Mouse (Mus musculus) liver, adult 2 months (tissue): ENCODE measurements at regions not wholly inside any gene's neighbourhood (a gene's known extent, or its start where the extent isn't known, plus 50 kb on each side); places are given as distances from the start of the nearest gene placed in this dataset.

Experiments used
- CTCF ChIP-seq: fragments of 200-500 bp; IDR thresholded peaks from 2 replicates; pipeline ENCODE4 v1.5.1; 2011; ENCODE audit warnings: low read depth, low read length, control low read depth
- POLR2A ChIP-seq: fragments of 200-500 bp; IDR thresholded peaks from 2 replicates; pipeline ENCODE4 v1.6.1; 2011; ENCODE audit warnings: low read length, control low read depth; ENCODE audit not compliant: insufficient read depth; ENCODE audit errors: extremely low read depth

DNA sequence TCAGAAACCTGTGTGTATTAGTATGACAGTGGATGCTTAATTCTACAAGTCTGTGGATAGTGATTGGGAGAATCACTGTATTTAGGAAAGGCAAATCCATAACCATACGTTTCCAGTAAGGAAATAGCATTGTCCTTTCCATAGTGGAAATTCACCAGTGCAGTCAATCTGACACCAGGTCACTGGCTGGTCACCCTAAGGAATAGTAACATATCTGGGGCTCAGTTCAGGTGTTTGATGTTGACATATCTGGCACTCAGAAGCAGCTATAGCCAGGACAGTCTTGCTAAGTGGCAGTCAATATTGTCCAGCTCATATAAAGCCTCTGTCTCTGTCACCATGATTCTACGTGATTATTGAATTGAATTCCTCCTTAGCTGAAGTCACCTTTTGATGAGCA lies 593.2 kb downstream of the Kcnj3 start:
- TF ChIP-seq CTCF (no peak), POLR2A (no peak)
